Mouse (Mus musculus) WW6 (cell line): ENCODE results near the gene Atg4a-ps.
A peak's percentile ranks its signal among the peaks of the same experiment; 100 is the strongest.

Experiments
- DNase-seq: peaks from one replicate; pipeline ENCODE4 v3.0.0-alpha.2; 2013; ENCODE audit warnings: low read depth, low spot score

The Atg4a-ps gene

DNA sequence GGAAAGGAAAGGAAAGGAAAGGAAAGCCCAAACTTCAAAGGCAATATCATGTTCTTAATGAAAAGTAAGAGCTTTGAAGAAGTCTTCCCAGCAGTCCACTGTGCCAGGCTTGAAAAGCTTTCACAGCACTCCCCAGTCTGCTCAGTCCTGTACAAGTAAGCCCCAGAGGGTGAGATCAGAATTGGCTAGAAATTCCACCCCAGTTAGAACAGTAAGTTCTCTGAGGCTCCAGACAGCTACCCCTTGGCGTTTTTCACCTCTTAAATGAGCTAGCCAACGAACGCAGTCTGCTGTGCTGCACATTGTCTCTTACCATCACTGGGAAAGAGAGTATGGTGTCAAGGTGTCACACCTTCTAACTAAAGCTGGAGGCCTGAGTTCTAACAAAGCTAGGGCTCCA is 18.2 kb downstream of the Atg4a-ps start:
- DNase-seq, result no peak

DNA sequence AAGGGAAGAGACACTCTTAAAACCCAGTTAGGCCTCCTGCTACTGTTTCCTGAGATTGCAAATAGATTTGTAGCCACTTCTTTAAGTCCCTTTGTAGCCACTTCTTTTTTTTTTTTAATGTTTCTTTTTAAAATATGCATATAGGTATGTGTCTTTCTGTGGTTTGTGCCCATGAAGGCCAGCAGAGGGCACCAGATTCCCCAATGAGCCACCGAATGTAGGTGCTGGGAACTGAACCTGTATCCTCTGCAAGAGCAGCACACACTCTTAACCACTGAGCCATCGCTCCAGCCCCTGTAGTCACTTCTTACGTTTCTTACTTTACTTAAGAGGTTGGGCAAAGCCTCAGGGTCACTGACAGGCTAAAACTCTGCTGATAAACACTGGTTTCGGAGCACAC is 19.4 kb downstream of the Atg4a-ps start:
- peak; percentile 7 for DNase-seq

DNA sequence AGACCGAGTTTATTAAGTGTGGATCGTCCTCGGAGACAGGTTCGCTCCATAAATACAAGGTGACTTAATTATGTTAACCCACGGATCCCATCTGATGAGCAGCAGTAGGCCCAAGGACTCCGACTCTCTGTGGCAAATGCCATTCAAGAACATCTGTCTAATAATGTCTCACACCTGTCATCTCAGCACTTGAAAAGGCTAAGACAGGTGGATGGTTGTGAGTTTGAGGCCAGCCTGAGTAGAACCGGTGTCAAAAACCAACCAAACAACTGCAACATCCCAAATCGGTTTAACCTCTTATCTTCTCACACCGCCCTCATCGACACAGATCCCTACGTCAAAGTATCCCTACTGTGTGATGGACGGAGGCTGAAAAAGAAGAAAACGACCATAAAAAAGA is 20.7 kb downstream of the Atg4a-ps start:
- DNase-seq, result no peak

DNA sequence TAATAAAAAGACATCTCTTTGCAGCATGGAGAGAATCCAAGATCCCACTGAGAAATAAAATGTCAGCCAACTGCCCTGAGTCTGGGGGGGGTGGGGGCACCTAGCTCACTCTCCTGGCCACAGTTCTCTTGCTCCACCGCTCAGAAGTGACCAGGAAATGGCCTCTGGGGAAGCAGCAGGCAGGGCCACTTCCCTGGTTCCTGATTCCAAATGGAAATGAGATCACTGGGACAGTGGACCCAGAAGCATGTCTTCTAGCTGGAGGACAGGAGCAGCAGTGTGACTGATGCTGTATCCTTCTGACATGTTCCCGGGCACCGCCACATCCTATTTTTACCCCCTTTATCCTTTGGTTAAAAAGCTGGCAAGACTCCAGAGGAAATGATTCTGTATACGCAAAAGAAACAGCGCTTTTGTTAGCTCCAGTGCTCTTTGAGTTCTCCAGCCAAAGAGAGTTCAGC is 21.2 kb downstream of the Atg4a-ps start:
- no peak for DNase-seq

DNA sequence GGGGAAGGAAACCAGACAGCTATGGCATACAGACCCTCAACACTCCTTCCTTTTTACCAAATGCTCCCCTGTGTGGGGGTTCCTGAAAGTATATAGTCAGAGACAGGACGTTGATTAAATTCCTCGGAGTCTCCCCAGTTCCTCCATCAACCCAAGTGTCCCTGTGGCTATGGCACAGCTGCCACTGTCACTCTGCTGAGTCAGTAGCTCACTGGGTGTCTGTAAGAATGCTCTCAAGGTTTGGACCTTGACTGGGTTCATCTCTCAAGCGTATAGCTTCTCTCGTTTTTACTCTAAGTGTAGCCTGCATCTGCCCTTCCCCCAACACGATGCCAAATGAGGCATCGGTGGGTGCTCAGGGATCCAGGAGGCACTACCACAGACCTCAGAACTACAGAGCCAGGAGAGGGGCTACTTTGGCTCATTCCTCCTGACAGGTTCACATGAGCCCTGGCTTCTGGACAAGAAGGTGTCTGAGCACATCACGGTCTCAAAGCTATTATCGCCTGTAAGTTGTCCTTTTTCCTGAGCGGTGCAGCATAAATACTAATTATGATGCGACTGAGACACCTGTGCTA is 21.9 kb downstream of the Atg4a-ps start:
- no peak for DNase-seq

DNA sequence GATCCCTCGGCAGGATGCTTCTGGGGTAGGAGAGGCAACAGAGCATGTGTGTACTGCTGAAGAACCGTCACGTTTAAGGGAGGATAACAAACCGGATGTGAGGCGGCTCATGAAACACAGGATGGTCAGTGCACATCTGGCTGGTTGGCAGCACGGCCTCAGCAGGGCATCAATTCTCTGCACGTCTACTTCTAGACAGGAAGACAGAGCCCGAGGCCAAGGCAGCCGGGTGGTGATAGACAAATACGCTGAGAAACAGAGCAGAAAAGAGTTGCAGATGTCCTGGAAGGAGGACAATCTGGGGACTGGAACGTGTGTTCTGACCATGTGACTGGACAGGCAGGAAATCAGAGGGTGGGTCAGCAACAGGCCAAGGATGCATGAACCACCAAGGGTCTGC is 25.8 kb downstream of the Atg4a-ps start:
- DNase-seq, result no peak

DNA sequence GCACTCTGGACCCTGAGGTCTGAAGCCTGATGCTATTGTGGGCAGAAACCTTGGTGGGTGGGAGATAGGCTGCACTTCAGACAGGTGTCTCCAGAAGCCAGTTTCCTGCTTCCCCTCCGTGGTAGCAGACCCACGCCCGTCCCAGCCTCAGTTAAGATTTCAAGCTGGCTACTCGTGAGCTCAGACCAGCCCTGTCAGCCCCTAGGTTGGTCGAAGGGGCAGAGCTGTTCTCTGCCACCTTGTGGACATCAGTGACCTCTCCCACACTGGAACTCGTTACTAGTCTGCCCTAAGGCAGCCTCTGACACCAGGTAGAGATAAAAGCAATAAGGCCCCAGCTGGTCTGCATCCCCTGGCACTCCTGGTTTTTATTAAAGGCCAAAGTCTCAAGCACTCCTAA is 28.9 kb downstream of the Atg4a-ps start:
- no peak for DNase-seq

DNA sequence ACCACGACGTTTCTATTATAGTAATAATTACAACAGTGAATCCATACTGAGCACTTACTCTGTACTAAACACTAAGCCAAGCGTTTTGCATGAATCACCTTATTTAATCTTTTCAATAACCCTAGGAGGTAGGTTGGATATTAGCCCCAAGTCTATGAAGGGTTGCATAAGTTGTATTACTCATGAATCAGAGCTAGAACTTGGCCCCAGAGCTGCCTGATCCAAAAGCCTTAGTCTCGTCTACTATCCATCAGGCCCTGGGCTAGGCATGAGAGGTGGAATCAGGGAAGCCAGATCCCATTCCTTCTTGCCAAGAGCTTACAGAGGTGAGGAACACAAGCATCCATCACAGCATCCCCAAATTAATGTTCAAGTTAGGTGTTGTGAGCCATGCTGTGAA is 30.2 kb downstream of the Atg4a-ps start:
- no peak for DNase-seq

DNA sequence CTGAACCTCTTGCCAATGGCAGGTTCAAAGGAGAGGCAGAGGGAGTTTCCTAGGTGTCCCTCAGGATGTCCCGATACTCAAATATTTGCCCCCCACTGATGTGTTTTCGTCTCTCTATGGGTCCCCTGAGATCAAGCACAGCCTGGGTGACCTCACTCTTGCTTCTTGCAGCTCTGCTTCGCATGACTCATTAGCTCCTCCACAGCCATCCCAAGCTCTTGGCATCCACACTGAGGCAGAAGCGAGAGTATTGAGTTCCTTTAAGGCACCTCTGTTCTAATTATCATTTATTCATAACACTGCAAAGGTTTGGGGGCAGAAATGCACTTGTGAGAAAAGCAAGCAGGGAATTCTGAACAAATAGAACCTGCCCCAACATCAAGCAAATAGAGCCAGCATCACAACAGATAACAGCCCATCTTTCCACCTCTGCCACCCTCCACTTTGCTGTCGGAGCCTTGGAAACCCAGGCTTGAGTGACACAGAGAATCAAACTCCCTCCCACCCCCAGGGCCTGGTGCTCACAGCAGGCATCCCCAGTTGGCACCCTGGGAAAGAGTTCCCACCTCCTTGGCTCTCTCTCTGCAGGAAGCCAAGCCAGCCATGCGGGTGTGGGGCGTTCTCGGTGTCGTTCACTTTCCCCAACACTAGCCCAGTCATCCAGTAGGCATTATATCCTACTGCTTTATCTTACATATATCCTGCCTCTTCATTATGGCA is 33.1 kb downstream of the Atg4a-ps start:
- DNase-seq, result no peak

DNA sequence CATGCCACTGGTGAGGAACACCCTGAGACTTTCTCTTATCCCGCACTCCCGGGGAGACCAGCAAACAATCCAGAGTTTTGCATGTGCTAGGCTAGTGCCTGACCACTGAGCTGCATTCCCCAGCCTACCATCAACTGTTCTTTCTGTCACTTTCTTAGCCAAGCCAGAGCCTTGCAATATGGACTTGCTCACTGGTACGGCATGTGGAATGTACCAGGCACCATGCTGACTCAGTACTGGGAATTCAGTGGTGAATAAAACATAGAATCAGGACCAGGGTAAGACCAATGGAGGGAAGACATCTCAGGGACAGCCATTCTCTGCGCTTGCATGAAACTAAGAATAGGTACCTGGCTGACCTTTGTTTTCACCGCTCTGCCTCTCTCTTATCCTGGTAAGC is 35.6 kb downstream of the Atg4a-ps start:
- DNase-seq, result no peak

DNA sequence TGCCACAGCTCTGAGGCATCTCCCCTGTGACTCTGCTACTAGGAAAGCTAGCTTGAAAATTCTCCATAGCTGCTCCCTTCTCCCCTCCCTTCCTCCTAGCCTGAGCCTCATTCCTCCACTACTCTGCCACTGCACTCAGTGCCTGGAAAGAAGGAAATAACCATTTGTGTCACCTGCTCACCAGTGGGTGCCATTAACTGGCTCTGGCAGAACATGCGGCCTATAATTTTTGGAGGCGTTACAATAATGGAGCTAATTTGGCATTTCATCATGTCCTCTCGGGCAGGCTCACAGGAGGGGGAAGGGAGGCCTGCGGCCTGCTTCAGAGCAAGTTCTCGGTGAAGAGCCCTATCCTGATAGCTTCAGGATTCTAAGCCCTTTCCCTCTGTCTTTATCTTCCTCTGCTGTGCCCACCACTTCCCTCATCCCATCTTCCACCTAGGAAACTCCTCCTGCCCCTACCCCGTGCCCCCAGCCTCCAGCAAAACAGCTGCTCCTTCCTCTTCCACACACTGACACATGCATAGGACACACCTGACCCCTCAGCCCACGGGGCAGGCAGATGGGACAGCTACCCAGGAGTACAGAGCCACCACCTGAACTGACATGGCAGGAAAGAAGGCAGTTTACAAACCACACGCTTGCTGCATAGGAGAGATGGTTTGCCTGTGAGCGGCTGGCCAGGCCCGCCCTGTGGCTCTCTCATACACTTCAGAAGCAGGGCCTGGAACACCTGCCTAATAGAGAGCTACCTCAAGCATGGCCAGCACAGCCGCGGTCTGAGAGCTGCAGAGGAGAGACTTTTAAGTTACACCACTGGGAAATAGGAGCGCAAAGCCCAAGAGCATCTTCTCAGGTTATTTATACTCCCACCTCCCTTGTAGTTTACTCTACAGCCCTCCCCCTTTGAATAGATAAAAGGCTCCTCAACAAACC is 38.9 kb downstream of the Atg4a-ps start:
- DNase-seq, result no peak

DNA sequence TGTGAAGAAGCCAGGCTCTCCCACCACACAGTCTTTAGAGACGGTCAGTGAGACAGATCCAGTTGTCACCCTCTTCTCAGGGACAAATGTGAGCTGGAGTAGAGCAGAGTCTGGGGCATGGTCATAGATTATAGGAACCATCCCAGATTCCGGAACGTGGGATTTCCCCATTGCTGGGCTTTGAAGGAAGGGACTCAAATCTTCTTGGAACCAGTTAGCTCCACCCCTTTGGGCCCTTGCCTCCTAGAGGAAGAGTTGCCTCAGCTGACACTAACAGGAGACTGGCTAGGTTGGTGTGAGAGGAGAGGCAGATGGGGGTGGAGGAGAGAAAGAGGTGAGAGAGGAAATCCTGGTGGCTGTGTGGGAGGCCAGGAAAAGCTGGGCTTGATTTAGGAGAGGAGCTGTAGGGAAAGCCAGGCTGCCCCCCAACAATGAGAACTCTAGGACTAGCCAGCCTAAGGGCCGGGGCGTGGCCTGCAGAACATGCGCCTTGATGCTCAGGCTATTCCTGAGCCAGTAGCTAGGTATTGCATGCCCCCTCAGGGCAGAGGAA is 39.7 kb downstream of the Atg4a-ps start:
- no peak for DNase-seq

DNA sequence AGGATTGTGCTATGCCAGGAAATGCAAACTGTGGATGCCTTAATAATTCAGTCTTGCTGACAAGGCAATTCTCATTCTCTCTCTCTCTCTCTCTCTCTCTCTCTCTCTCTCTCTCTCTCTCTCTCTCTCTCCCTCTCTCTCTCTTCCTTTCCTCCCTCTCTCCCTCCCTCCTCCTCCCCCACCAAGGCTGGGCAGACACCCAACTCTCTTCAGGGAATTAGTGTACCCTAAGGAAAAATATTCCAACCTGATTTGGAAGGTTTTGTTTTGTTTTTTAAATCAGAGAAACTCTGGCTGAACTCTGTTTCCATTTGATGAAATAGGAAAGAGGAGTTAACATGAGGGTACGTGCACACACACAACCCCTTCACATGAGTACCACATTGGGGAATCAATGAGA is 44.3 kb downstream of the Atg4a-ps start:
- no peak for DNase-seq

DNA sequence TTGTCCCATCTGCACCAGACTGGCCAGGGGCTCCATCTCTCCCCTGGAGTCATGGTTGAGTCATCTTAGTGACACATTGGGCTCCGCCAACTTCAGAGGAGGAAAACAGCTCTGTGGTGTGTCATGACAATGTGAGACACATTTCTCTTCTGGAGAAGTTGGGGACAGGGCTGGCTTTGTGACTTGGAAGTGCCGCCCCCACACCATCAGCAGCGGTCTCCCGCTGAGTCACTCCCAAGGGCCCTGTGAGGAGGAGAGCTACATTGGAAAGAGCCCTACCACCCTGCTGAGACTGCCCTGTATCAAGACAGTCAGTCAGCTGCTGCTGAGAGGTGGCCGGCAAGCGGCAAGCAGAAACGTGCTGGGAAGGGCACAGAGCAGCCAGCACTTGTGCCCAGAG is 44.9 kb downstream of the Atg4a-ps start:
- DNase-seq, result no peak

DNA sequence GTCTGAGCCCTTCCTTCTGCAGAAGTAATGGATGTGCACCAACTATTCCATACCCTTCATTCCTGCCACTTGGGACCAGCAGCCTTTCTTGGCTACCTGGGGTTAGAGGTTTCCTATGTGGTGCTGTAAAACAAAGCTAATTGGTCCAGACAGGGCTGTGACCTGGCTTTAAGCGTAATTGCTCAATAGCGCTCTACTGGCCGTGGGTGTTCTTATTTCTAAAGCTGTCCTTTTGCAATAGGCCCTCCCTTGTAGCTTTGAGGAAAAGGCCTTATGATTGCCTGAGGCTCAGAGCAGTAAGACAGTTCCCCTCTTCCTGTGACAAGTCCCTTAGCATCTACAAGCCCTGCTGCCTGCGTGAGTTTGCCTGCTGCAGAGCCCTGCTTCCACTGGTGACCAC is 48.3 kb downstream of the Atg4a-ps start:
- no peak for DNase-seq

DNA sequence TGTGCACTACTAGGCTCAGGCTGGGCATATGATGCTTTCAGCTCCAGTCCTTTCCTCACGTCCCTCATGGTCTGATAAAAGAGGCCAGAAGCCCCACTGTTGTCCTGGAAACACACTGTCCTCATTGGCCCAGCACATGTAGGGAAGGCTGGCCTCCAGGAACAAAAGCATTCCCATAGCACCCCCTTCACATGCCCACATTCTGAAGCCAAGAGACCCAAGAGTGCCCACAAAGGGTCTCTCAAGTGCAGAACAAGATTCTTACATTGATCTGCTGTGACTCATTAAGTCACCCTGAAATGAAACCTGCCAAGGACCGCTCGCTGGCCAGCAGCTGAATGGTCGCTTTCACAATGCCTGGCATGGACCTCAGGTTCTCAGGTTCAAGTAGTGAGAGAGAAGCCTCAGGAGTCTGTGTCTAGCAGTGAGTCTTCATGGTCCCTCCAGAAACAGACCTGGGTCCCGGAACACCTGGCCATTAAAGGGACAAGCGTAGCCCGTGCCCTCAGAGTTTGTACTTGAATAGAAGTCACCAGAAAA is 50.5 kb downstream of the Atg4a-ps start:
- no peak for DNase-seq
